Mouse (Mus musculus): ENCODE data around the gene Rps8. TPM values are rescaled to one million over a fixed set of nuclear protein-coding genes. Genes with fewer than 3 reads are reported as not detected.

Gene Rps8
- polyA plus RNA-seq, 1 experiment = 190 TPM

GRCm38 (mm10) chr4:117122209-117122608 is 33.8 kb downstream of the Rps8 start:
- H3K9me3 ChIP-seq (ENCODE audit: control insufficient read depth, low read length) = no peaks in the 10 kb centered on the region
- H3K4me3 ChIP-seq (replicated peaks) = no peak overlapping the region
- no peaks in the 10 kb centered on the region for H3K27me3 ChIP-seq (ENCODE audit: control insufficient read depth)
- TF ChIP-seq TAL1 (IDR thresholded peaks at IDR 0.05; ENCODE audit: low read length) (no peak), GATA1 (IDR thresholded peaks at IDR 0.05; ENCODE audit: low read length) (no peak)
- peaks cover 55% of the 10 kb centered on the region for H3K4me1 ChIP-seq (ENCODE audit: control insufficient read depth)
- H3K36me3 ChIP-seq (ENCODE audit: control insufficient read depth) = no peaks in the 10 kb centered on the region; the same call in 1 of the 2 replicates

- no peaks in the 10 kb centered on the region for H3K27me3 ChIP-seq (ENCODE audit: control insufficient read depth)
- peaks cover 46% of the 10 kb centered on the region for H3K4me1 ChIP-seq (ENCODE audit: control insufficient read depth)
- H3K36me3 ChIP-seq (ENCODE audit: control insufficient read depth) = no peaks in the 10 kb centered on the region; the same call in 1 of the 2 replicates
- TF ChIP-seq TAL1 (IDR thresholded peaks at IDR 0.05; ENCODE audit: low read length) = no peak
- no peak for TF ChIP-seq GATA1 (IDR thresholded peaks at IDR 0.05; ENCODE audit: low read length)
- no peaks in the 10 kb centered on the region for H3K9me3 ChIP-seq (ENCODE audit: control insufficient read depth, low read length)
- peak overlapping the region; percentile 82 for H3K4me3 ChIP-seq (replicated peaks)
Observed at GRCm38 (mm10) chr4:117120445-117121414, 35.3 kb downstream of the Rps8 start.

- TF ChIP-seq TAL1 (IDR thresholded peaks at IDR 0.05; ENCODE audit: low read length) (no peak), GATA1 (IDR thresholded peaks at IDR 0.05; ENCODE audit: low read length) (no peak)
- no peaks in the 10 kb centered on the region; the same call in 1 of the 2 replicates for H3K36me3 ChIP-seq (ENCODE audit: control insufficient read depth)
- peaks cover 39% of the 10 kb centered on the region for H3K4me1 ChIP-seq (ENCODE audit: control insufficient read depth)
- peak overlapping the region; percentile 82 for H3K4me3 ChIP-seq (replicated peaks)
- H3K9me3 ChIP-seq (ENCODE audit: control insufficient read depth, low read length) = no peaks in the 10 kb centered on the region
- H3K27me3 ChIP-seq (ENCODE audit: control insufficient read depth) = no peaks in the 10 kb centered on the region
Observed at GRCm38 (mm10) chr4:117120052-117120444, 36.0 kb downstream of the Rps8 start.

- no peaks in the 10 kb centered on the region for H3K27me3 ChIP-seq (ENCODE audit: control insufficient read depth)
- H3K36me3 ChIP-seq (ENCODE audit: control insufficient read depth) = no peaks in the 10 kb centered on the region; the same call in 1 of the 2 replicates
- TF ChIP-seq GATA1 (IDR thresholded peaks at IDR 0.05; ENCODE audit: low read length) = no peak
- TF ChIP-seq TAL1 (IDR thresholded peaks at IDR 0.05; ENCODE audit: low read length) = no peak
- peaks cover 35% of the 10 kb centered on the region for H3K4me1 ChIP-seq (ENCODE audit: control insufficient read depth)
- H3K4me3 ChIP-seq (replicated peaks) = peak overlapping the region; percentile 82
- no peaks in the 10 kb centered on the region for H3K9me3 ChIP-seq (ENCODE audit: control insufficient read depth, low read length)
Observed at GRCm38 (mm10) chr4:117119636-117120035, 36.4 kb downstream of the Rps8 start.

GRCm38 (mm10) chr4:117117931-117118330 is 38.1 kb downstream of the Rps8 start:
- no peaks in the 10 kb centered on the region; the same call in 1 of the 2 replicates for H3K36me3 ChIP-seq (ENCODE audit: control insufficient read depth)
- no peaks in the 10 kb centered on the region for H3K9me3 ChIP-seq (ENCODE audit: control insufficient read depth, low read length)
- H3K27me3 ChIP-seq (ENCODE audit: control insufficient read depth) = no peaks in the 10 kb centered on the region
- TF ChIP-seq TAL1 (IDR thresholded peaks at IDR 0.05; ENCODE audit: low read length) (no peak), GATA1 (IDR thresholded peaks at IDR 0.05; ENCODE audit: low read length) (no peak)
- no peak overlapping the region for H3K4me3 ChIP-seq (replicated peaks)
- peaks cover 23% of the 10 kb centered on the region for H3K4me1 ChIP-seq (ENCODE audit: control insufficient read depth)

GRCm38 (mm10) chr4:117115592-117115991 is 40.5 kb downstream of the Rps8 start:
- no peaks in the 10 kb centered on the region for H3K27me3 ChIP-seq (ENCODE audit: control insufficient read depth)
- no peak overlapping the region for H3K4me3 ChIP-seq (replicated peaks)
- no peaks in the 10 kb centered on the region; the same call in 1 of the 2 replicates for H3K36me3 ChIP-seq (ENCODE audit: control insufficient read depth)
- peaks cover 14% of the 10 kb centered on the region for H3K4me1 ChIP-seq (ENCODE audit: control insufficient read depth)
- no peaks in the 10 kb centered on the region for H3K9me3 ChIP-seq (ENCODE audit: control insufficient read depth, low read length)
- TF ChIP-seq TAL1 (IDR thresholded peaks at IDR 0.05; ENCODE audit: low read length) (no peak), GATA1 (IDR thresholded peaks at IDR 0.05; ENCODE audit: low read length) (no peak)

- H3K36me3 ChIP-seq (ENCODE audit: control insufficient read depth) = no peaks in the 10 kb centered on the region
- no peaks in the 10 kb centered on the region for H3K27me3 ChIP-seq (ENCODE audit: control insufficient read depth)
- no peak overlapping the region for H3K4me3 ChIP-seq (replicated peaks)
- TF ChIP-seq TAL1 (IDR thresholded peaks at IDR 0.05; ENCODE audit: low read length) (no peak), GATA1 (IDR thresholded peaks at IDR 0.05; ENCODE audit: low read length) (no peak)
- H3K4me1 ChIP-seq (ENCODE audit: control insufficient read depth) = no peaks in the 10 kb centered on the region; the same call in 1 of the 2 replicates
- H3K9me3 ChIP-seq (ENCODE audit: control insufficient read depth, low read length) = no peaks in the 10 kb centered on the region
Observed at GRCm38 (mm10) chr4:117113237-117113636, 42.8 kb downstream of the Rps8 start.

- Histone ChIP-seq H3K27me3 (ENCODE audit: control insufficient read depth) (no peaks in the 10 kb centered on the region), H3K36me3 (ENCODE audit: control insufficient read depth) (no peaks in the 10 kb centered on the region), H3K9me3 (ENCODE audit: control insufficient read depth, low read length) (no peaks in the 10 kb centered on the region), H3K4me1 (ENCODE audit: control insufficient read depth) (no peaks in the 10 kb centered on the region; the same call in 1 of the 2 replicates), H3K4me3 (replicated peaks) (no peak overlapping the region)
- TF ChIP-seq GATA1 (IDR thresholded peaks at IDR 0.05; ENCODE audit: low read length) = no peak
- TF ChIP-seq TAL1 (IDR thresholded peaks at IDR 0.05; ENCODE audit: low read length) = no peak
Observed at GRCm38 (mm10) chr4:117110985-117111384, 45.1 kb downstream of the Rps8 start.

- no peaks in the 10 kb centered on the region; the same call in 1 of the 2 replicates for H3K4me1 ChIP-seq (ENCODE audit: control insufficient read depth)
- no peaks in the 10 kb centered on the region for H3K9me3 ChIP-seq (ENCODE audit: control insufficient read depth, low read length)
- H3K27me3 ChIP-seq (ENCODE audit: control insufficient read depth) = no peaks in the 10 kb centered on the region
- no peak overlapping the region for H3K4me3 ChIP-seq (replicated peaks)
- TF ChIP-seq GATA1 (IDR thresholded peaks at IDR 0.05; ENCODE audit: low read length) = no peak
- TF ChIP-seq TAL1 (IDR thresholded peaks at IDR 0.05; ENCODE audit: low read length) = no peak
- no peaks in the 10 kb centered on the region for H3K36me3 ChIP-seq (ENCODE audit: control insufficient read depth)
Observed at GRCm38 (mm10) chr4:117110249-117110648, 45.8 kb downstream of the Rps8 start.

Measured in erythroblast, embryonic 14.5 days (primary cell).